Mouse (Mus musculus) erythroid progenitor cell, adult 5-6 weeks (primary cell): Measurements from ENCODE around the gene Intu. TPM values are rescaled to one million over a fixed set of nuclear protein-coding genes. Genes with fewer than 3 reads are reported as not detected.
A peak's percentile ranks its signal among the peaks of the same experiment; 100 is the strongest.

Source experiments
- ATAC-seq: replicated peaks from 2 replicates; pipeline ENCODE4 v1.8.0; 2016; ENCODE audit warnings: moderate number of reproducible peaks, mild to moderate bottlenecking, moderate TSS enrichment, inconsistent platforms; ENCODE audit not compliant: poor library complexity, low FRiP score, severe bottlenecking
- total RNA-seq, 2 experiments: library from RNA; stranded (forward) in 1 of 2; stranded (reverse) in 1 of 2; fragments of 150-400 nt in 1 of 2; fragments of 186-747, 209-891 nt in 1 of 2; gene quantifications; 2 replicates each; pipeline versions ENCODE4 v1.2.3 to v1.2.4; 2015 to 2017; ENCODE audit warnings: low replicate concordance in 2 of 2

Gene Intu
- total RNA-seq, 2 experiments from 2014 or later: under 0.01 to 7.4 TPM

- peak; percentile 87 for ATAC-seq
Observed at GRCm38 (mm10) chr3:40744836-40745660, 214.0 kb downstream of the Intu start.

DNA sequence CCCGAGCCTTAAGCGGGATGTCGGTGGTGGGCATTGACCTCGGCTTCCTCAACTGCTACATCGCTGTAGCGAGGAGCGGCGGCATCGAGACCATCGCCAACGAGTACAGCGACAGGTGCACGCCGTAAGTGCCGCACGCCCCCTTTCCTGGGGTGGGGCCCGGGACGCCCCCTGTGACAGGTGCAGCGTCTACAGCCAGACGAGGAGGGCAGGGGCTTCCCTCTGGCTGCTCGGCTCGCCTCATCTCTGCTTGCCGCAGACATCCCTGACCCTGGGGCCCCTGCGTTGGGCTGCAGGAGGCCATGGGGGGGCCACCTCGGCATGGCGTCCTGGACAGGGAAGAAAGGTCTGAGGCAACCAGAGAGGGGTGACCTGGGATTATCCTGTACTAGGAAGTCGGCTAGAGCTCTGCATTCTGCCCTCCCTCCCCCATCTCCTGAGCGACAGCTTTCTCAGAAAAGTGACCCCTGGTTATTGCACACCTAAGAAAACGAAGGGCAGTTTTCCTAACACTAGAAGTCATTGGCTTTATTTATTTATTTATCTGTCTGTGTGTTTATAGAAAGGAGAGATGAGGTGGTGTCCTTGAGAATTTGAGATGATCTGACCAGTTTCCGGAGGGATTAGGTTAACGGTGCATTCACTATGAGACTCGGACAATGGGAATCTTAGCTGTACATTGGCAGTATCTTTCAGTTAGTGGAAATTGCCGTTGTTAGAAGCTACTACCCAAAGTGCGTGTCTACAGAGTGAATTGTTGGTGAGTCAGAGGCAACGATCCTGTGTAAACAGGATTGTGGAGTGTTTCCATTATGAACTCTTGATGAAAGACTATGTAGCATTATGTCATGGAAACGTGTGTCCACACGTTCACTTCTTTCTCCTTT, 214.8 kb downstream of the Intu start:
- peak; percentile 26 for ATAC-seq

Other genes with a start within 250 kb of the Intu start
- not detected in 2 replicates for gene Slc25a31, start 177.6 kb downstream of the Intu start, total RNA-seq (2015; ENCODE audit: low replicate concordance)
- not detected in 2 replicates for gene Slc25a31, start 177.6 kb downstream of the Intu start, total RNA-seq (2017; ENCODE audit: low replicate concordance)
- gene Hspa4l, start 213.2 kb downstream of the Intu start, total RNA-seq (2015; ENCODE audit: low replicate concordance): 84.3 and 85.8 TPM in 2 replicates
- 58.1 and 152 TPM in 2 replicates for gene Hspa4l, start 213.2 kb downstream of the Intu start, total RNA-seq (2017; ENCODE audit: low replicate concordance)